Mouse (Mus musculus) Muller cell, postnatal 12 days (primary cell): ENCODE results near the gene Sdr9c7.
"Not testable (repeated sequence)": the region's sequence is repeated elsewhere in the genome, so short reads cannot be mapped to it uniquely, and the experiment has no call there.

ENCODE experiments used
- DNase-seq: peaks from one replicate; pipeline ENCODE4 v3.0.0-alpha.2; 2015; ENCODE audit errors: inconsistent ontology term

Gene Sdr9c7

GRCm38 (mm10) chr10:127907386-127907951, 9.2 kb downstream of the Sdr9c7 start:
- DNase-seq = no peak

- DNase-seq = no peak
These were observed 17.3 kb downstream of the Sdr9c7 start for GRCm38 (mm10) chr10:127915578-127915977.

GRCm38 (mm10) chr10:127917183-127917582, 18.9 kb downstream of the Sdr9c7 start:
- DNase-seq = not testable (repeated sequence)

GRCm38 (mm10) chr10:127917651-127918050, 19.3 kb downstream of the Sdr9c7 start:
- no peak for DNase-seq

- no peak for DNase-seq
These were observed 23.9 kb downstream of the Sdr9c7 start for GRCm38 (mm10) chr10:127922241-127922640.

- no peak for DNase-seq
These were observed 24.7 kb downstream of the Sdr9c7 start for GRCm38 (mm10) chr10:127923024-127923423.

GRCm38 (mm10) chr10:127924597-127925378, 26.5 kb downstream of the Sdr9c7 start:
- peak; percentile 93 for DNase-seq

- no peak for DNase-seq
These were observed 29.4 kb downstream of the Sdr9c7 start for GRCm38 (mm10) chr10:127927737-127928136.

- no peak for DNase-seq
These were observed 34.1 kb downstream of the Sdr9c7 start for GRCm38 (mm10) chr10:127932290-127932926.

GRCm38 (mm10) chr10:127936271-127936670, 38.0 kb downstream of the Sdr9c7 start:
- no peak for DNase-seq

GRCm38 (mm10) chr10:127936747-127937409, 38.6 kb downstream of the Sdr9c7 start:
- no peak for DNase-seq

GRCm38 (mm10) chr10:127937428-127938010, 39.2 kb downstream of the Sdr9c7 start:
- DNase-seq = peak; percentile 52

- DNase-seq = not testable (repeated sequence)
These were observed 41.3 kb downstream of the Sdr9c7 start for GRCm38 (mm10) chr10:127939667-127940066.

- DNase-seq = peak; percentile 68
These were observed 47.2 kb downstream of the Sdr9c7 start for GRCm38 (mm10) chr10:127945432-127946064.

- peak; percentile 50 for DNase-seq
These were observed 51.3 kb downstream of the Sdr9c7 start for GRCm38 (mm10) chr10:127949596-127950130.

- no peak for DNase-seq
These were observed 53.1 kb downstream of the Sdr9c7 start for GRCm38 (mm10) chr10:127951390-127951789.

GRCm38 (mm10) chr10:127951821-127952220, 53.5 kb downstream of the Sdr9c7 start:
- DNase-seq = no peak

GRCm38 (mm10) chr10:127955034-127955433, 56.7 kb downstream of the Sdr9c7 start:
- no peak for DNase-seq

GRCm38 (mm10) chr10:127956168-127956816, 58.0 kb downstream of the Sdr9c7 start:
- DNase-seq = peak; percentile 20

GRCm38 (mm10) chr10:127959161-127959679, 60.9 kb downstream of the Sdr9c7 start:
- no peak for DNase-seq
